Mouse (Mus musculus): ENCODE results near the gene Tmem132b. TPM values are rescaled to one million over a fixed set of nuclear protein-coding genes. Genes with fewer than 3 reads are reported as not detected.

Tmem132b gene
- polyA plus RNA-seq, 1 experiment from 2014 or later = not detected

DNA sequence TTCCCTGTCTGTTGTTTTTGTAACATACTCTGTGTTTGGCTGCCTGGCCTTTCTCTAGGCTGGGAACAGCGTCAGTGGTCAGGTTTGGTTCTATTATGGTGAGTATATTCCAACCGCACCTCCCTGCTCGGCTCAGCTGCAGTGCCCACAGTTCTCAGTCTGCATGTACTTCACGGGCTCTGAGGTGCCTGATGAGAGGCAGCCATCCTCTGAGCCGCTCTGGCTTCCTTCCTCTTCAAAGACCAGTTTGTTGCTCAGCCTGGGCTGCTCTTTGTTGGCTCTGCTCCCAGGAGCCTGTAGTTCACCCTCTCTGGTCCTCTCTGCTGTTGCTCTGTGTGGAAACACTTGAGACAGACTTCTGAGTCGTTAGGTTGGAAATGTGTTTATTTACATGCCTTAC is 151.9 kb downstream of the Tmem132b start:
- Histone ChIP-seq H3K4me3 (no peak overlapping the region), H3K9ac (no peak overlapping the region), H3K27me3 (no peaks in the 10 kb centered on the region), H3K4me1 (replicated peaks) (no peaks in the 10 kb centered on the region), H3K9me3 (replicated peaks) (no peaks in the 10 kb centered on the region), H3K4me2 (no peak overlapping the region), H3K27ac (no peak overlapping the region), H3K36me3 (no peaks in the 10 kb centered on the region)
- ATAC-seq (replicated peaks; ENCODE audit: insufficient number of reproducible peaks, insufficient read depth, low FRiP score, low read depth) = no peak
- WGBS = 66% methylated on average over 6 of the region's 6 CpGs

DNA sequence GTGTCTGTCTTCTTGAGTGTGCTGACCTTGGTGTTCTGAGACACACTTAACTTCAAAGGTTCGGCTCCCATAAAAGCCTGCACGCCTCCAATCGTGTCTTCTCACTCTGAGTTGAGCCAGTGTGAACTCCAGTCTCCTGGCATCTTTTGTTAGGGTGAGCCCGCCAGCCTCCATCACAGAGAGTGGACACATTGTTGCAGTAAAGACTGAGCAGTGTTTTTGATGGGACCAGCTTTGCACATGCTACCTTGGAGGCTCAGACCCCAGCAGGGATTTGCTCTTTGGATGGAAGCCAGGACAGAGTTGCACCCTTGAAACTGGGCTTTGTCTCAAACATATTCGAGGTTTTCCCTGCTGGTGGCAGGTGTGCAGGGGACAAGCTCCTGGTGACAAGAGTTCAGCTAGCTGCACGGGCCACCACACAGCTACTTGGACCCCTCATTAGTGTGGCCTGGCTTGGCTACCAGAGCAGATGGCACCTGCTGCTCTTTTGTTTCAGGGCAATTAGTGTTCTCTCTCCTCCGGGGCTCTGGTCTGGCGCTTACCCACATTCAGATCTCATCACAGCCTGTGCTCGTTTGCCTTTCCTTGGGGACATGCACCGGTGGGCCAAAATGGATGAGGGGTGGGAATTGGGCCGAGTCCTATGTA is 154.2 kb downstream of the Tmem132b start:
- no peaks in the 10 kb centered on the region for H3K36me3 ChIP-seq
- H3K4me1 ChIP-seq (replicated peaks) = no peaks in the 10 kb centered on the region
- WGBS = 74% methylated on average over 11 of the region's 11 CpGs
- no peak overlapping the region for H3K4me2 ChIP-seq
- ATAC-seq (replicated peaks; ENCODE audit: insufficient number of reproducible peaks, insufficient read depth, low FRiP score, low read depth) = no peak
- H3K27me3 ChIP-seq = no peaks in the 10 kb centered on the region
- H3K27ac ChIP-seq = no peak overlapping the region
- H3K4me3 ChIP-seq = no peak overlapping the region
- H3K9me3 ChIP-seq (replicated peaks) = no peaks in the 10 kb centered on the region
- H3K9ac ChIP-seq = no peak overlapping the region

DNA sequence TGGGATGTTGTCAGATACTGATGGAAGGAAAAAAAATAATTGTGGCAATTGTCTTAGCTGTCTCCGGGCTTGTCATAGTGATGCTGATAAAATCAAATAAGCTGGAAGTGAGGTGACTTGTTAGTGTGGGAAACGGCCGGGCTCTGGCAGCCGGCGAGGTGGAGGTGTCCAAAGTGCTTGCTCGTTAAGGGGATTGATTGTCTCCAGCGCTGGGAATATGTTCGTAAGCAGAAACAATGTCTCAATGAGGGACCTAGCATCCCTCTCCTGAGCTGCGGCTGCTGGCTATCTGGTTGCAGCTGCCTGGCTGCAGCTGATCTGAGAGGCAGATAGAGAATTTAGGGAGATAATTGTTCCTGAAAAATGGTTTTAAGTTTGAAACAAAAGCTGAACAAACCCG is 161.0 kb downstream of the Tmem132b start:
- Histone ChIP-seq H3K27ac (no peak overlapping the region), H3K36me3 (no peaks in the 10 kb centered on the region), H3K27me3 (no peaks in the 10 kb centered on the region), H3K9ac (no peak overlapping the region), H3K9me3 (replicated peaks) (no peaks in the 10 kb centered on the region), H3K4me2 (no peak overlapping the region), H3K4me3 (no peak overlapping the region), H3K4me1 (replicated peaks) (no peaks in the 10 kb centered on the region)
- WGBS = 46% methylated on average over 10 of the region's 10 CpGs
- ATAC-seq (replicated peaks; ENCODE audit: insufficient number of reproducible peaks, insufficient read depth, low FRiP score, low read depth) = no peak

DNA sequence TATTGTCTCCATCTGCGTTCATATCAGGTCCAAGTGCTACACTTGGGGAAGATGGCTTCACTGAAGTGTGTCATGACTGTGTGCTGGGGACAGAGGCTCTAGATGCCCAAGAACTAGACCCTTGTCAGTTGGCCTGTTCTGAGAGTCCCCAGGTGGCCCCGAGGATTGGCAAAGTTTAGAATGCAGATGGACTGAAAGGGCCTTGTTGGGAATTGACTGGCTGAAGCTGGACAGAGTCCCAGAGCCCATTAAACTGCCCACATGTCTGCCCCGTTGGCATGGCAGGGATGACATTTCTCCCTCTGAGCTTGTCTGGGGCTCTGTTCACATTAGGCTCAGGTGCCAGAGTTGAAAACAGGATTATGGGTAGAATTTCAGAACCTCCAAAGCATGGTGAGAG is 167.8 kb downstream of the Tmem132b start:
- Histone ChIP-seq H3K9me3 (replicated peaks) (no peaks in the 10 kb centered on the region), H3K4me3 (no peak overlapping the region), H3K4me1 (replicated peaks) (no peaks in the 10 kb centered on the region), H3K36me3 (no peaks in the 10 kb centered on the region), H3K27me3 (no peaks in the 10 kb centered on the region), H3K9ac (no peak overlapping the region), H3K4me2 (no peak overlapping the region), H3K27ac (no peak overlapping the region)
- ATAC-seq (replicated peaks; ENCODE audit: insufficient number of reproducible peaks, insufficient read depth, low FRiP score, low read depth) = no peak
- 69% methylated on average over 3 of the region's 3 CpGs for WGBS

DNA sequence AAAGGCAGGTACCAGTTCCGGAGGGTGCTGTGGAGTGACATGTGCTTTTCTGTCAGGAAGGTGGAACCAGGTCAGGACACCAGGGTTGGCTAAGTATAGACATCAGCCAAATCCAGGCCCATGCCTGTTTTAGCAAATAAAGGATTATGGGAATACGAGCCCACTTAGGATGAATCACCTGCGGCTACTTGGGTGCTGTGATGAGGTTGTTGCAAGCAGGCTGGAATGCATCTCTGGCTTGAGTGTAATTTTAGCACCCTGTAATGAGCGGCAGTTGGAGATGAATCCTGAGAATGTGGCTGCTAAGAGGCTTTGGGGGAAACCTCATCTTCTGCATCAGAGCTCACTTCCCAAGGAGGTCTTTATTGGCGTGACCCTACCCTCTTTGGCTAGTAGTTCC is 168.7 kb downstream of the Tmem132b start:
- H3K9me3 ChIP-seq (replicated peaks) = no peaks in the 10 kb centered on the region
- H3K9ac ChIP-seq = no peak overlapping the region
- no peaks in the 10 kb centered on the region for H3K27me3 ChIP-seq
- no peaks in the 10 kb centered on the region for H3K36me3 ChIP-seq
- no peak overlapping the region for H3K4me3 ChIP-seq
- H3K4me1 ChIP-seq (replicated peaks) = no peaks in the 10 kb centered on the region
- 72% methylated on average over 5 of the region's 5 CpGs for WGBS
- no peak for ATAC-seq (replicated peaks; ENCODE audit: insufficient number of reproducible peaks, insufficient read depth, low FRiP score, low read depth)
- H3K4me2 ChIP-seq = no peak overlapping the region
- no peak overlapping the region for H3K27ac ChIP-seq

DNA sequence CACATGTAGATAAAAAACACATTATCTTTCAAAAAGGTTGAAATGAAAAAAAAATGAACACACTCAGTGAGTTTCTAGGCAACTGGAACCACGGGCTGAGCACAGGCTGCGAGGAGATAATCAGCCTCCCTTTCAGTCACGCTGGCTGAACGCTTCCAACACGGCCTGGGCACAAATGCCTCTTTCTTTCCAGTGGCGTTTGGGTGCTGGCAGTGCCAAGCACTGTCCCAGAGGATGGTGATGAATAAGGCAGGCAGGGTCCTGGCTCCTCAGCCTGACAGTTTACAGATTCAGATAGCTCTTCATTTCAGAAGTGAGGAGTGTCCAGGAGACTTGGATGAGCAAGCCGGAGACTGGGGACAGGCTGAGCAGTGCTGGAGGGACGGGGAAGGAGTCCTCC is 173.8 kb downstream of the Tmem132b start:
- no peak for ATAC-seq (replicated peaks; ENCODE audit: insufficient number of reproducible peaks, insufficient read depth, low FRiP score, low read depth)
- Histone ChIP-seq H3K4me2 (no peak overlapping the region), H3K36me3 (no peaks in the 10 kb centered on the region), H3K27me3 (no peaks in the 10 kb centered on the region), H3K4me1 (replicated peaks) (no peaks in the 10 kb centered on the region), H3K27ac (no peak overlapping the region), H3K9me3 (replicated peaks) (no peaks in the 10 kb centered on the region), H3K9ac (no peak overlapping the region), H3K4me3 (no peak overlapping the region)
- 64% methylated on average over 8 of the region's 8 CpGs for WGBS

DNA sequence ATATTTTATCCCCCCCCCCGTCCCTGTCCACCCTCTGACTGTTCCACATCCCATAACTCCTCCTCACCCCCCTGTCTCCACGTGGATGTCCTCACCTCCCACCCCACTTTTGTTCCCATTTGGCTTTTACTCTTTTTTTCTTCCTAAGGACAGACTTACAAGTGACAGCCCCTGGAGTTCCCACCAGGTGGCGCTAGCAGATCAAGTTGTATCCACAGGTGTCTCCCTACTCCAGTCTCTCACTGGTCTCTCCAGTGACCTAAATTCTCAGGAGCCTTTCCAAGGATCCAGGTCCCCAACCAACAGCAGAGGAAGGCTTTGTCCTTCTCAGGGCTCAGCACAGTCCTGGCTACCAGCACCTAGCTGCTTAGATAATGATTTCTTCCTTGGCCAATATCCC is 177.6 kb downstream of the Tmem132b start:
- ATAC-seq (replicated peaks; ENCODE audit: insufficient number of reproducible peaks, insufficient read depth, low FRiP score, low read depth) = no peak
- WGBS = 6% methylated on average over 3 of the region's 3 CpGs
- H3K9me3 ChIP-seq (replicated peaks) = no peaks in the 10 kb centered on the region

DNA sequence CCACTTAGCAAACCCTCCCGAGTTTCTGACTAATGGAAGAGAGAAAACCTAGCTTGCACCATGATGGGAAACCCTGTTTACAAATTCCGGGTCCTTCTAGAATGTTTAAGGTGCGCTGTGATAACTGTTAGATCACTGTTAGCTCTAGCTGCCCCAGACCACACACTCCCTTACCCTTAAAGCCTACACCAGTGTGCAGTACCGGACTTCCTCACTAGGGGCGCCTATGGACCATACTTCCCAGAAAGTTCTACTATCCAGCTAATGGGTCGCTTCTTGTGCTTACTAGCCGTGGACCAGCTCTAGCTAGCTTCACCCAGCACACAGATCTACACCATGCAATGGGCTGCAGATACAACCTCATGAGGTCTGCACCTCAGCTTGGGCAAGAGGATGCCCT is 195.2 kb downstream of the Tmem132b start:
- WGBS = 80% methylated on average over 7 of the region's 7 CpGs
- H3K9ac ChIP-seq = no peak overlapping the region
- H3K36me3 ChIP-seq = no peaks in the 10 kb centered on the region
- no peak overlapping the region for H3K4me2 ChIP-seq
- no peak overlapping the region for H3K27ac ChIP-seq
- ATAC-seq (replicated peaks; ENCODE audit: insufficient number of reproducible peaks, insufficient read depth, low FRiP score, low read depth) = no peak
- H3K4me1 ChIP-seq (replicated peaks) = no peaks in the 10 kb centered on the region
- no peak overlapping the region for H3K4me3 ChIP-seq
- peaks cover 6% of the 10 kb centered on the region; the same call in 1 of the 2 replicates for H3K9me3 ChIP-seq (replicated peaks)
- H3K27me3 ChIP-seq = no peaks in the 10 kb centered on the region

More for the DNA sequence above, 177.6 kb downstream of the Tmem132b start:
- Histone ChIP-seq H3K9ac (no peak overlapping the region), H3K4me1 (replicated peaks) (no peaks in the 10 kb centered on the region), H3K27me3 (no peaks in the 10 kb centered on the region), H3K4me3 (no peak overlapping the region), H3K36me3 (no peaks in the 10 kb centered on the region), H3K27ac (no peak overlapping the region), H3K4me2 (no peak overlapping the region)

DNA sequence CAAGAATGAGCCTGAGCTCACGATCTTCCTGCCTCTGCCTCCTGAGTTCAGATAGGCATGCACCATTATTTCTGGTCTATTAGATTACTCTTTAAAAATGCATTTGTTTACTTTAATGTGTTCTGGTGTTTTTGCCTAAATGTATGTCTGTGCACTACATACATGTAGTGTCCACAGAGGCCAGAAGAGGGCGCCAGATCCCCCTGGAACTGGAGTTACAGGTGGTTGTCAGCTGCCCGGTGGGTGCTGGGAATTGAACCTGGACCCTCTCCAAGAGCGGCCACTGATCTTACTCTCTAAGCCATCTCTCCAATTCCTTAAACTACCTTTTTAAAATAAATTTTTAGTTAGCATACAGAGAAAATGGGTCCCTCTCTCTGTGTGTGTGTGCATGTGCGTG is 195.9 kb downstream of the Tmem132b start:
- ATAC-seq (replicated peaks; ENCODE audit: insufficient number of reproducible peaks, insufficient read depth, low FRiP score, low read depth) = no peak
- H3K4me1 ChIP-seq (replicated peaks) = no peaks in the 10 kb centered on the region
- H3K36me3 ChIP-seq = no peaks in the 10 kb centered on the region
- H3K4me2 ChIP-seq = no peak overlapping the region
- no peak overlapping the region for H3K9ac ChIP-seq
- 77% methylated on average over 5 of the region's 5 CpGs for WGBS
- no peak overlapping the region for H3K4me3 ChIP-seq
- H3K9me3 ChIP-seq (replicated peaks) = peaks cover 6% of the 10 kb centered on the region; the same call in 1 of the 2 replicates
- H3K27me3 ChIP-seq = no peaks in the 10 kb centered on the region
- H3K27ac ChIP-seq = no peak overlapping the region

DNA sequence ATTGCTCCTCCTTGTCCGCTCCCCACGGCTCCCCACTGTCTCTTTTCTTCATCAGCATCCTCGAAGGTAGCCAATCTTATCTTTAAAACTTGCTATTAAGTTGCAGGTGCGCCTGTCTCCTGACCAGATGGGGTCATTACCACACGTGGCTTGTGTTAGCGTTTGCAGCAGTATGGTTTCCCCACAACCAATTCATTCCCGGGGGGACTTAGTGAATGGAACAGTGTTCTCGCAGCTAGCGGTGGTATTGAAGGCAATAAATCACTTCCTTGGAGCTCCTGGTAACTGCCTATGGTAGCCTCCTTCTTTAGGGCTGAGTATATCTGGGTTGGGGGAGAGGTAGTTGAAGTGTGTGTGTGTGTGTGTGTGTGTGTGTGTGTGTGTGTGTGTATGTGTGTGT is 196.4 kb downstream of the Tmem132b start:
- H3K9me3 ChIP-seq (replicated peaks) = peaks cover 6% of the 10 kb centered on the region; the same call in 1 of the 2 replicates
- H3K4me1 ChIP-seq (replicated peaks) = no peaks in the 10 kb centered on the region
- ATAC-seq (replicated peaks; ENCODE audit: insufficient number of reproducible peaks, insufficient read depth, low FRiP score, low read depth) = no peak
- H3K4me2 ChIP-seq = no peak overlapping the region
- H3K27me3 ChIP-seq = no peaks in the 10 kb centered on the region
- H3K27ac ChIP-seq = no peak overlapping the region
- no peak overlapping the region for H3K4me3 ChIP-seq
- WGBS = 82% methylated on average over 9 of the region's 9 CpGs
- no peaks in the 10 kb centered on the region for H3K36me3 ChIP-seq
- H3K9ac ChIP-seq = no peak overlapping the region

DNA sequence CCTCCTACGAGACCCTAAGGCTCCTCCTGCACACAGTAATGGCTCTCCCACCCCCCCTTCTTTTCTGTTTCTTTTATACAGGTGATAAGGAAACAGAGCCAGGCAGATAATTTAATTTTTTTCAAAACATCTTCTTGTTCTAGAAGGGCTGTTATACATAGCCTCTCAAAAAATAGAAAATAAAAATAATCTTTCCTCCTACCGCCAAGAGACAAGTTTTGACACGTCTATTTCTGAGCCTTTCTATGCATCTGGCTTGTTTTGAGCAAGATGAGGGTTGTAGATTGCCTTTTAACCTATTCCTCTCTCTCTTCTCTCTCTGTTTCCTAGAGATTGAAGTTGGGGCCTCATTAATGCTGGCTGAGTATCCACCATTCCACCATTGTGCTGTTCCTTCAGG is 196.9 kb downstream of the Tmem132b start:
- Histone ChIP-seq H3K4me2 (no peak overlapping the region), H3K9ac (no peak overlapping the region), H3K27me3 (no peaks in the 10 kb centered on the region), H3K27ac (no peak overlapping the region), H3K4me3 (no peak overlapping the region), H3K9me3 (replicated peaks) (peaks cover 6% of the 10 kb centered on the region; the same call in 1 of the 2 replicates), H3K4me1 (replicated peaks) (no peaks in the 10 kb centered on the region), H3K36me3 (no peaks in the 10 kb centered on the region)
- 72% methylated on average over 3 of the region's 3 CpGs for WGBS
- ATAC-seq (replicated peaks; ENCODE audit: insufficient number of reproducible peaks, insufficient read depth, low FRiP score, low read depth) = no peak

DNA sequence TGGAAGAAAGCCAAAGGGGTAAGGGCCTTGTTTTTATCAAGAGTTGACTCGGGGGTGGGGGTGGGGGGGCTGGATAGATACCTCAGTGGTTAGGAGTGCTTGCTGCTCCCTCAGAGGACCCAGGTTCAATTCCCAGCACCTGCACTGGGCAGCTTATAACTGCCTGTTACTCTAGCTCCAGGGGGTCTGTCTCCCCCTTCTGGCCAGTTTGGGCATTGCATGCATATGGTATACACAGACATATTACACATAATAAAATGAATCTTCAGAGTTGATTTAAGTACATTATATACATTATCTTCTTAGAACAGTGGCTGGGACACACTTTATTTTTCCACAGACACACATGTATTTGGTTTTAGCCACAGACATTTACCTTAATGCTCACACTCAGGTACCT is 202.2 kb downstream of the Tmem132b start:
- H3K36me3 ChIP-seq = no peaks in the 10 kb centered on the region
- H3K9me3 ChIP-seq (replicated peaks) = no peaks in the 10 kb centered on the region
- no peak overlapping the region for H3K4me3 ChIP-seq
- H3K9ac ChIP-seq = no peak overlapping the region
- H3K27me3 ChIP-seq = no peaks in the 10 kb centered on the region
- WGBS = 80% methylated on average over 1 of the region's 1 CpGs
- H3K27ac ChIP-seq = no peak overlapping the region
- ATAC-seq (replicated peaks; ENCODE audit: insufficient number of reproducible peaks, insufficient read depth, low FRiP score, low read depth) = no peak
- H3K4me2 ChIP-seq = no peak overlapping the region
- no peaks in the 10 kb centered on the region for H3K4me1 ChIP-seq (replicated peaks)
